Mouse (Mus musculus) lung, postnatal 0 days (tissue): Measurements from ENCODE around the gene Pitpnc1.

ENCODE experiments used
- CTCF ChIP-seq: IDR thresholded peaks from 2 replicates; pipeline ENCODE4 v1.5.1; 2016; ENCODE audit warnings: antibody characterized with exemption, mild to moderate bottlenecking
- EP300 ChIP-seq: IDR thresholded peaks from 2 replicates; pipeline ENCODE4 v1.6.1; 2016; ENCODE audit warnings: antibody characterized with exemption, mild to moderate bottlenecking, control low read depth

GRCm38 (mm10) chr11:107458986-107459385 lies 11.5 kb downstream of the Pitpnc1 start:
- no peak for TF ChIP-seq CTCF
- TF ChIP-seq EP300 = no peak
